Mouse (Mus musculus) hindbrain, embryonic 12.5 days (tissue): Measurements from ENCODE around the gene Krr1. TPM values are rescaled to one million over a fixed set of nuclear protein-coding genes. Genes with fewer than 3 reads are reported as not detected.
"Not testable (repeated sequence)": the region's sequence is repeated elsewhere in the genome, so short reads cannot be mapped to it uniquely, and the experiment has no call there.

Source experiments
- ATAC-seq: fragments of 200-750 bp; cut with Nextera tagmentation; 2 replicates; pipeline ENCODE4 v1.8.0; 2017; ENCODE audit warnings: moderate TSS enrichment; ENCODE audit not compliant: low FRiP score
- H3K27ac ChIP-seq: fragments of 300-500 bp; sonication (generic); 2 replicates; pipeline ENCODE4 v1.5.1; 2016; ENCODE audit warnings: mild to moderate bottlenecking
- H3K27me3 ChIP-seq: fragments of 300-500 bp; sonication (generic); 2 replicates; pipeline ENCODE4 v1.6.1; 2016; ENCODE audit warnings: mild to moderate bottlenecking
- H3K36me3 ChIP-seq: fragments of 300-500 bp; sonication (generic); 2 replicates; pipeline ENCODE4 v1.6.1; 2016; ENCODE audit warnings: mild to moderate bottlenecking
- H3K4me1 ChIP-seq: fragments of 300-500 bp; sonication (generic); 2 replicates; pipeline ENCODE4 v1.6.1; 2016
- H3K4me2 ChIP-seq: fragments of 300-500 bp; sonication (generic); replicated peaks from 2 replicates; pipeline ENCODE4 v1.6.1; 2016; ENCODE audit warnings: mild to moderate bottlenecking
- H3K4me3 ChIP-seq: fragments of 300-500 bp; sonication (generic); 2 replicates; pipeline ENCODE4 v1.5.1; 2016; ENCODE audit warnings: mild to moderate bottlenecking
- H3K9ac ChIP-seq: fragments of 300-500 bp; sonication (generic); 2 replicates; pipeline ENCODE4 v1.6.1; 2016; ENCODE audit warnings: mild to moderate bottlenecking, moderate library complexity
- H3K9me3 ChIP-seq: fragments of 300-500 bp; sonication (generic); replicated peaks from 2 replicates; pipeline ENCODE4 v1.6.1; 2016; ENCODE audit warnings: mild to moderate bottlenecking
- WGBS: fragments of 180-500 bp; shearing (Covaris S2); methylation state at CpG from one replicate; pipeline ENCODE4 v1.1.7; 2016; 5-methylcytosine and 5-hydroxymethylcytosine counted together
- polyA plus RNA-seq: library from polyadenylated mRNA; unstranded; fragments of >200 nt; fragmentation: Nextera tagmentation; extraction: Ambion mirVana; gene quantifications from 2 replicates; pipeline ENCODE4 v1.2.1, GENCODE M21; 2016

Gene Krr1
- polyA plus RNA-seq, 1 experiment from 2014 or later = 49.6 TPM

DNA sequence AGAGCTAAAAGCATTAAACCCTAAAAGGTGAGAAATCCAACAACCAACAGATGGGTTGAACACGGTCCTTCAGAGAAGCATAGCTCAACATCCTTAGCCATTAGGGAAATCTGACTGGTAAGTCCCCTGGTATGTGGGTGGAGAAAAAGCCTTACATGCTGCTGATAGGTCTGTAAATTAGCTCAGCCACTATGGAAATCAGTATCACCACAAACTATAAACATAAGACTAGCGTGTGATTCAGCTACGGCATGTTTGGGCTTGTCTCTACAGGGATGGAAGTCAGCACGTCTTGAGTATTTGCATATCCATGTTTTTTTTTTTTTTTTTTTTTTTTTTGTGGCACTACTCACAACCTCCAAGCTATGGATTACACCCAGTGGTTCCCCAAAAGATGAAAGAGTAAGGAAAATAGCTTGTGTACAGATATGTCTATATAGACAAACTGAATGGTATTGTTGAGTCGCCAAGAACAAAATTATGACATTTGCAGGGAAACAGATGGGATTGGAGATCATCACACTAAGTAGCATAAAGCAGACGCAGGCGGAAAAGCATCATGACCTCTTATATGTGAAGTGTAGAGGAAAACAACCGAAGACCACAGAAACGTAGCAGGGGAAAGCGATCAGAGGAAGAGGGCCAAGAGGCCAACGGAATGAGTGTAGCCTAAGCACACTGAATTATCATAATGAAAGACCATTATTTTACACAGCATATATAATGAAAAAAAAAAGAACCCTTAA, 23.5 kb downstream of the Krr1 start:
- WGBS = 92% methylated on average over 11 of the region's 11 CpGs
- no peak for ATAC-seq
- H3K9me3 ChIP-seq = no peaks in the 10 kb centered on the region
- H3K9ac ChIP-seq = no peak overlapping the region
- no peaks in the 10 kb centered on the region for H3K36me3 ChIP-seq
- no peak overlapping the region for H3K27ac ChIP-seq
- H3K4me3 ChIP-seq = no peak overlapping the region
- H3K4me1 ChIP-seq = no peaks in the 10 kb centered on the region
- H3K27me3 ChIP-seq = no peaks in the 10 kb centered on the region
- H3K4me2 ChIP-seq = no peak overlapping the region

DNA sequence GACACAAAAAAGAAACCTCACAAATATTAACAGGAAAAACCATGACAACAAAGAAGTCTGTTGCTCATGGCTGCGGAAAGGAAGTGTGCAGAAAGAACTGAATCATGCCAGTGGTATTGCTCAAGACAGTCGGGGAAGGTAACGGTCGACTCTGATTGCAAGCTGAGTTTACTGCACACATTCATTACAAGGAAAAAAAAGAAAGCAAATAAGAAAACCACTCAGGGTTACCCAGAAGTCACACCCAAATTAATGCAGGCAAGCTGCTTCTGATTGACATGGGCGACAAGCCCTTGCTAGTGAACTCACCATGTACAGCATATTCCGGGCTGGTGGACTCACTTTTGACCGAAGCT, 24.1 kb downstream of the Krr1 start:
- Histone ChIP-seq H3K9me3 (no peaks in the 10 kb centered on the region), H3K4me2 (no peak overlapping the region), H3K36me3 (no peaks in the 10 kb centered on the region), H3K4me1 (no peaks in the 10 kb centered on the region), H3K4me3 (no peak overlapping the region), H3K9ac (no peak overlapping the region), H3K27me3 (no peaks in the 10 kb centered on the region), H3K27ac (no peak overlapping the region)
- 93% methylated on average over 7 of the region's 7 CpGs for WGBS
- ATAC-seq = no peak

DNA sequence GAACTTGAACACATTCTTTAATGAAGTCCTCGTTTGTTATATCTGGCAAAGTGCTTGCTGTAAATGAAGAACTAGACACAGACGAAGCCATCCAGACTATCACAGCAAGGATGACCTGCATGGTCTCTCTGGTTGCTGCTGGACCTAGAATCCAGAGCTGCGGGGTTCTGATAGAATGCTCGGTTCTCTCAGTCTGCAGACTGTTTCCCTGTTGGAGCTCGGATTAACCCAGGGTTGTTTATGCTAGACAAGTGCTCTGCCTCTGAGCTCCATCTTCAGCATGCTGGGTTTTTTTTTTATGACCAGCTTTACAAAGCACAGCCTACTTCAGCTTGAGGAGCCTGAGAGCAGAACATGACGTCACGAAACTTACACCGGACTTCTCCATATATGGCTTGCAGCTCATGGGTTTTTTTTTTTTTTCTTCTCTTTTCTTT, 24.5 kb downstream of the Krr1 start:
- Histone ChIP-seq H3K9me3 (no peaks in the 10 kb centered on the region), H3K4me1 (no peaks in the 10 kb centered on the region), H3K27me3 (no peaks in the 10 kb centered on the region), H3K4me3 (no peak overlapping the region), H3K27ac (no peak overlapping the region), H3K9ac (no peak overlapping the region), H3K36me3 (no peaks in the 10 kb centered on the region), H3K4me2 (no peak overlapping the region)
- ATAC-seq = no peak
- 85% methylated on average over 8 of the region's 8 CpGs for WGBS

DNA sequence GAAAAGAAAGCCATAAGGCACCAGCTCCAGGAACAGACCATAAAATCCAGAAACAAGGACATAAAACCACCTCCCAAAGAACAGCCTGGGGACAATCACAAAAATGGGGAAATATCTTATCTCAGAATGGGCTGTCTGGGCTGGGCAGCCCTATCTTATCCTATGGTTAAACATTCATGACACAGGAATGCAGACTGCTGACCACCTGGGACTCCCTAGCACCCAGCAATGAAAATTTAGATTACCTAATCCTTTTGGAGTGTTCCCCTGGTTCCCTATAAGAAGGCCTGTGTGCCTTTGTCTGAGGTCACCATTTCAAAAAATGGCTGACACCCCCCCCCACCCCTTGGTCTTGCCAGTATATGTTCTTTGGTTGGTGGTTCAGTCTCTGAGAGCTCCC, 25.2 kb downstream of the Krr1 start:
- H3K4me3 ChIP-seq = no peak overlapping the region
- no peak overlapping the region for H3K27ac ChIP-seq
- H3K36me3 ChIP-seq = no peaks in the 10 kb centered on the region
- H3K27me3 ChIP-seq = no peaks in the 10 kb centered on the region
- no peak for ATAC-seq
- no peaks in the 10 kb centered on the region for H3K9me3 ChIP-seq
- H3K9ac ChIP-seq = no peak overlapping the region
- no peak overlapping the region for H3K4me2 ChIP-seq
- H3K4me1 ChIP-seq = no peaks in the 10 kb centered on the region

DNA sequence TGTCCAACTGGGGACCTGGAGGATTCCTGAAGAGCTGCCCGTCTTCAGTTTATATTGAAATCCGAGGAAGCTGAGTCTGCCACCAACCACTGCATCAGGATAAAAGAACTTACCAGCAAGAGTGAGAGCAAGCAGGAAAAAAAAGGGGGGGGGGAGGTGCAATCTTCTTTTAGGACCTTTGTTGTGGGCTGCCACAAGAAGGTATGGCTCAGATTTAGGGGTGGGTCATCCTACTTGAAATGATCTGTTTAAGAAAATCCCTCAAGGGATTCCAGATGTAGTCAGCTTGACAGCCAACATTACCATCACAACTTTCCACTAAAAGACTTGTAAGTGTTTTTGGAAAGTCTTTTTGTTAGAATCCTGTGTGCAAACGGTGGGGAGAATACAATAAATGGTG, 27.3 kb downstream of the Krr1 start:
- Histone ChIP-seq H3K4me2 (no peak overlapping the region), H3K9ac (no peak overlapping the region), H3K27ac (no peak overlapping the region), H3K4me3 (no peak overlapping the region), H3K27me3 (no peaks in the 10 kb centered on the region), H3K4me1 (no peaks in the 10 kb centered on the region), H3K9me3 (no peaks in the 10 kb centered on the region), H3K36me3 (no peaks in the 10 kb centered on the region)
- WGBS = 61% methylated on average over 3 of the region's 3 CpGs
- no peak for ATAC-seq

DNA sequence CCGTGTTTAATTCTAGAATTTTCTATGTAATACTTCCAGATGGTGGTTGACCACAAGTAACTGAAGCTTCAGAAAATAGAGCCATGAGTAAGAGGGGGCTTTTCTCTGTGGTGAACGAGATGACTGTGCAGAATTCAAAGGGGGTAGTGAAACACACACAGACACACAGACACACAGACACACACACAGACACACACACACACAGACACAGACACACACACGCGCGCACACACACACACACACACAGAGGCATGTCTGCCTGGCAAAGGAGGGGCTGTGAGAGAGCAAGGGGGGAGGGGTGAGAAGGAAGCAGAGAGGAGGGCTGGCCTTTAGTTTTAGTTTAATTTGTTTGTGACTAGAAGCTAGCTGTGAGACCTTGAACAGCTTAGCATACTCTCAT, 28.1 kb downstream of the Krr1 start:
- no peaks in the 10 kb centered on the region for H3K27me3 ChIP-seq
- no peak for ATAC-seq
- no peak overlapping the region for H3K9ac ChIP-seq
- no peaks in the 10 kb centered on the region for H3K36me3 ChIP-seq
- H3K4me2 ChIP-seq = no peak overlapping the region
- no peak overlapping the region for H3K27ac ChIP-seq
- no peaks in the 10 kb centered on the region for H3K9me3 ChIP-seq
- WGBS = 93% methylated on average over 5 of the region's 5 CpGs
- no peaks in the 10 kb centered on the region for H3K4me1 ChIP-seq
- H3K4me3 ChIP-seq = no peak overlapping the region

DNA sequence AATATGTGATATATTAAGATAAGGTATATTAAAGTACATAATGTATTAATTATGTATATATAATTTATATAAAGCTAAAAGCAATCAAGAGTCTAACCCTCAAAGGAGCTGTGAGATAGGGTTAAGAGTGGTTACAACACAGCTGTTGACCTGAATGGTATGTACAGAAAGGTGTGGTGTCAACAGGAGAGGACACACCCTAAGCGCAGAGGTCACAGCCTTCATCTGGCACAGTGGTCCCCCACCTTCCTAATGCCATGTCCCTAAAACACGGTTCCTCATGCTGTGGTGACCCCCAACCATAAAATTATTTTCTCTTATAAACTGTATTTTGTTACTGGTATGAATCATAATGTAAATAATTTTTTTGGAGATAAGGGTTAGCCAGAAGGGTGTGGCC, 28.9 kb downstream of the Krr1 start:
- WGBS = 89% methylated on average over 2 of the region's 2 CpGs
- Histone ChIP-seq H3K9ac (no peak overlapping the region), H3K27ac (no peak overlapping the region), H3K9me3 (no peaks in the 10 kb centered on the region), H3K4me3 (no peak overlapping the region), H3K36me3 (no peaks in the 10 kb centered on the region), H3K27me3 (no peaks in the 10 kb centered on the region), H3K4me1 (no peaks in the 10 kb centered on the region), H3K4me2 (no peak overlapping the region)
- ATAC-seq = no peak

DNA sequence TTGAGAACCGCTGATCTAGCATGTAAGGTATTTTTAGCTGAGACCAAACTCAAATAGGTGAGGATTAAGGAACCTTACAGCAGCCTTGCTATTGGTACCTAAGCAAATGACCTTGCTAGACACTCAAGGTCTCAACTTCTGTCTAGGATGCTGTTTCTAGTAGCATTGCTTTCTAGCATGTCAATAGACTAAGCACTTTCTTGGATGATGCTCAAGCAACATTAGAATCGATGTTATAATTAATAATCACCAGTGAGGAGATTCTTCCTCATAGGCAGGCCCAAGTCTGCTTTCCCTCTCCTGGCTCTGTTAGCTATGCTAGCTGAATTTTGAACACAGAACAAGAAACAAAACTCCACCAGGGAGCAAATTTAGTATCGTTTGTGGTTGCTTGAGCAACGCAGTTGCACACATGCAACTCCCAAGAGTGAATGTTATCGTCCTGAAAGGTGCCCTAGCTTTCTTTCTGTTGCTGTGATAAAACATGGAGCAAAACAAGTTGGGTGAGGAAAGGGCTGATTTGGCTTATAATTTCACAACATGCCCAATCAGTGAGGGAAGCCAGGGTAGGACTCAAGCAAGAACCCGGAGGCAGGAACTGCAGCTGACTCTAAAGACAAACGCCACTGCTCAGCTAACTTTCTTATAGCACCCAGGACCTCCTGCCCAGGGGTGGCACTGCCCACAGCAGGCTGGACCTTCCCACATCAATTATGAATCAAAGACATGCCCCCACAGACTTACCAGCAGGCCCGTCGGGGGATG, 29.5 kb downstream of the Krr1 start:
- Histone ChIP-seq H3K9ac (no peak overlapping the region), H3K27me3 (no peaks in the 10 kb centered on the region), H3K4me1 (no peaks in the 10 kb centered on the region)

DNA sequence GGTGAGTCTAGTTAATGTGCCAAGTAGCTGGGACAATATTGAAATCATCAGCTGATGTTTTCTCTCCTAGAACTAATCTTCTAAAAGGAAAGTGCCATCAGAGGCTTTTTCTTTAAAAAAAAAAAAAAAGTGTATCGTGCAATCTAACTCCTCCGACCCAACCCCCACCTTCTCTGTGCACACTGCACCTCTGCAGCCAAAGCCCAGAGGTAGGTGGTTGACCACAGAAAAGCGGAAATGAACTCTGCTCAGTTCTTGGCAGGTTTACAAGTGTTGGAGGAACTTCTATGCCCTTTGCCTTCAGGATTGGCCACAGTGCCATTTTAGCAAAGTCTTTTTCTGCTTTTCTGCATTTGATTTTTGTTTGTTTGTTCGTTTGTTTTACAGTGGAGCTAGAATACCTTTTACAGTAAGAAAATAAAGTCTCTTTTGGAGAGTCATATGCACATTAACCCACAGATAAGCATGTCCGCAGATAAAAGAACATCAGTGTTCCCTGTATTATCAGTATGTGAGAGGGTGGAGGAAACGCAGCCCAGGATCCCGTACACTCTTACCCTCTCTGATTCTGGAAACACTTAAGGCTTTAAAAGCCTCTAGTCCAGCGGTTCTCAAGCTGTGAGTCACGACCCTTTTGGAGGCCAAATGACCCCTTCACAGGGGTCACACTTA, 30.2 kb downstream of the Krr1 start, which contains the start of gene Glipr1:
Glipr1 (minus strand) TSS at position 88 of the 672 bp plus-strand sequence.
- Histone ChIP-seq H3K36me3 (no peaks in the 10 kb centered on the region), H3K4me2 (no peak within 1 kb of the TSS), H3K9me3 (no peaks in the 10 kb centered on the region), H3K4me3 (no peak within 1 kb of the TSS), H3K9ac (no peak within 1 kb of the TSS), H3K4me1 (no peaks in the 10 kb centered on the region), H3K27me3 (no peaks in the 10 kb centered on the region), H3K27ac (no peak within 1 kb of the TSS)
- WGBS = 69% methylated on average over 9 of the region's 9 CpGs
- ATAC-seq = no peak

More for the DNA sequence above, 29.5 kb downstream of the Krr1 start:
- H3K9me3 ChIP-seq = no peaks in the 10 kb centered on the region
- no peaks in the 10 kb centered on the region for H3K36me3 ChIP-seq
- WGBS = 87% methylated on average over 9 of the region's 9 CpGs
- no peak overlapping the region for H3K27ac ChIP-seq
- no peak for ATAC-seq
- no peak overlapping the region for H3K4me3 ChIP-seq
- H3K4me2 ChIP-seq = no peak overlapping the region

DNA sequence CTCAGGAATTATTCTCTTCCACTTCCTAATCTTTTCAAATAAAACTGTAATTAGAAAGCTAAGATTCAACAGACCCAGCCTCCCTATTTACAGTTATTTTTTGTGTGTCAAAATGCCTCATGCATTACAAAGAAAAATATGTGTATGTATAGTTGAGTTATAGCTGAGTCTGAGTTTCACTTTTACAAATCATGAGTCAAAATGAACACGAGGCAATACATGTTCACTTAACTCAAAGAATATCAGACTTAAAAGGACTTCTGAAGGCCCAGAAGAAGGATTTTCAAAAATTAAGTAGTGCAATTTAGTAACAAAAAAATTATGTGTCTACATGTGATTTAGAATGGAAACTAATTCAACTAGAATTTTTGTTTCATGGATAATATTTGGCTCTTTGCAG, 37.0 kb downstream of the Krr1 start:
- H3K9me3 ChIP-seq, H3K36me3 ChIP-seq, ATAC-seq, H3K4me3 ChIP-seq, H3K27me3 ChIP-seq, H3K4me1 ChIP-seq, H3K4me2 ChIP-seq, H3K27ac ChIP-seq, H3K9ac ChIP-seq: not testable (repeated sequence)
- WGBS = 90% methylated on average over 1 of the region's 1 CpGs

DNA sequence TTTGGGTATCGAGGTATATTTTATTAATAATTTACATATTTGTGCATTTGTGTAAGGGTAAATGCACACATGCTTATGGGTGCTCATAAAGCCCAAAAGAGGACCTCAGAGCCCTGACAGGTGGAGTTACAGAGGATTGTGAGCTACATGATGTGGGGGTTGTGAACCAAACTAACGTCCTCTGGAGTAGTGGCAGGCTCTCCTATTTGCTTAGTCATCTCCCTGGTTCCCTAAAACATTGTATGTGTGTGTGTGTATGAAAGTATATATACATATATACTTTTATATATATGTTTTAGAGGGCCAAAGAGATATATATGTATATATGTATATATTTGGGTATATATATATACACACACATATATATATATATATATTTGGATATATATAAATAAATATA, 51.1 kb downstream of the Krr1 start:
- Histone ChIP-seq H3K9me3 (no peaks in the 10 kb centered on the region), H3K36me3 (no peaks in the 10 kb centered on the region), H3K9ac (no peak overlapping the region), H3K4me1 (no peaks in the 10 kb centered on the region), H3K4me3 (no peak overlapping the region), H3K27me3 (no peaks in the 10 kb centered on the region), H3K4me2 (no peak overlapping the region), H3K27ac (no peak overlapping the region)
- no peak for ATAC-seq
- WGBS = 86% methylated on average over 2 of the region's 2 CpGs

DNA sequence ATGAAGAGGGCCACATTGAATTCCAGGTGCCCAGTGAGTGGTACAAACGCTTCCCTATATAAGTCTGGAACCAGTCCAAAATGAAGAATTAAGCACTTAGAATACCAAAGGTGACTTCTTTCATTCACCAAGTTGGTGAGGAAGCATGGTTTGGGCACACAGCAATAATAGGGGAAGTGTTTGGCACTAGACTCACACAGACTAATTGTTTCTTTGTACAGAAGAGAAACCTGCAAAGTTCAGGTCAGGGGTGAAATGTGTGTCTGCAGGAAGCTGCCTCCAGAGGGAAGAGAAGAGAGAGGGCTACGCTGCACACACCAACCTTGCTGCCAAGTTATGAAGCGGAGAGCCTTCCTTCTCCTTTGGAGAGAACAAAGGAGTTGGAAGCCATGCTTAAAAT, 56.2 kb downstream of the Krr1 start:
- 79% methylated on average over 3 of the region's 3 CpGs for WGBS
- not testable (repeated sequence) for H3K4me1 ChIP-seq, H3K4me3 ChIP-seq

More for the DNA sequence above, 56.2 kb downstream of the Krr1 start:
- not testable (repeated sequence) for H3K4me2 ChIP-seq, H3K27ac ChIP-seq, H3K9me3 ChIP-seq, ATAC-seq, H3K9ac ChIP-seq, H3K36me3 ChIP-seq, H3K27me3 ChIP-seq
